ENCODE assay signal across 27 mouse cellular contexts in the genomic region with DNA sequence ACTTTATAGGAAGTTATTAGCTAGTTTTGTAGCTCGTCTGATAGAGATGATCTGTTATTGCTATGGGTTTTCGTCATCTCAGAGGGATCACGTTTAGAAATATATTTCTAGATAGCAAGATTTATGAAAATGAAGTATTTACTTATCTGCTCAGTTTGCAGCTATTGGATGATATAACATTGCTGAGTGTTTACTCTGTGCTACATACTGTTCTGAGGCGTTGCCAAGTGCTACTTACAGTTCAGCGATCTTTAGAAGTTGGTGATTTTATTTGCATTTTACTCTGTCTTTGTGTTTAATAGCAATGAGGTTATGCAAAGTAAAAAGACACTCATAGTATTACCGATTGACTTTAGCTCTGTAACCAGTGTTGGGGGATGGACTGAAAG. TPM values are rescaled to one million over a fixed set of nuclear protein-coding genes. Genes with fewer than 3 reads are reported as not detected.
"Had no signal": no experiment of that assay in that cellular context is flagged by ENCODE, and none has a peak within 500 bp of the region (broad histone marks: within the 10 kb centered on the region; RNA-seq: fewer than 3 reads in every experiment).

No protein-coding gene starts in this region.

- H3K9ac ChIP-seq: forebrain, postnatal 0 days; heart, embryonic 15.5 days; hindbrain, embryonic 13.5 days; hindbrain, embryonic 15.5 days; kidney, embryonic 15.5 days; limb, embryonic 13.5 days had no signal

- H3K27ac ChIP-seq: heart, adult 2 months; heart, embryonic 13.5 days; heart, embryonic 15.5 days; hindbrain, embryonic 13.5 days; hindbrain, embryonic 15.5 days; hindbrain, postnatal 0 days; kidney, embryonic 15.5 days; kidney, postnatal 0 days; limb, embryonic 13.5 days had no signal

- H3K27me3 ChIP-seq: heart, embryonic 13.5 days; heart, embryonic 15.5 days; hindbrain, embryonic 13.5 days; hindbrain, embryonic 15.5 days; kidney, embryonic 15.5 days; limb, embryonic 13.5 days had no signal

- H3K4me3 ChIP-seq: heart, adult 2 months; heart, embryonic 13.5 days; heart, embryonic 15.5 days; hindbrain, embryonic 13.5 days; hindbrain, embryonic 15.5 days; kidney, embryonic 15.5 days; limb, embryonic 13.5 days had no signal

- H3K4me1 ChIP-seq: hindbrain, embryonic 13.5 days; hindbrain, embryonic 15.5 days; kidney, embryonic 15.5 days; limb, embryonic 13.5 days had no signal

- H3K4me2 ChIP-seq: heart, embryonic 11.5 days; heart, embryonic 13.5 days; heart, embryonic 15.5 days; hindbrain, embryonic 13.5 days; hindbrain, embryonic 15.5 days; kidney, embryonic 15.5 days; limb, embryonic 13.5 days had no signal

- H3K9me3 ChIP-seq: heart, embryonic 13.5 days; heart, embryonic 15.5 days; hindbrain, embryonic 13.5 days; hindbrain, embryonic 15.5 days; kidney, embryonic 15.5 days; limb, embryonic 13.5 days had no signal

RNA-seq across cellular contexts. Expression of a gene that starts 51.1 kb away (rescaled TPM):
- total RNA-seq: forebrain, postnatal 0 days; gastrocnemius, adult 18-20 months; gastrocnemius, adult 8-10 months; gastrocnemius, postnatal 14 days; gastrocnemius, postnatal 36 days; heart, adult 2 months; hematopoietic stem cell, adult 5-6 weeks; hindbrain, postnatal 0 days; layer of hippocampus, adult 18-20 months; layer of hippocampus, postnatal 14 days; layer of hippocampus, postnatal 36 days; left cerebral cortex, adult 18-20 months; left cerebral cortex, adult 8-10 months; left cerebral cortex, postnatal 4 days had no signal
- polyA plus RNA-seq: forebrain, postnatal 0 days; hindbrain, embryonic 11.5 days; hindbrain, embryonic 13.5 days; hindbrain, embryonic 15.5 days; intestine, embryonic 14.5 days; intestine, embryonic 16.5 days; kidney, embryonic 15.5 days; kidney, postnatal 0 days; large intestine, adult 2 months; limb, embryonic 11.5 days; limb, embryonic 13.5 days had no signal
